Mouse (Mus musculus): ENCODE measurements around the gene Atp2c1. TPM values are rescaled to one million over a fixed set of nuclear protein-coding genes. Genes with fewer than 3 reads are reported as not detected.

Gene Atp2c1
- polyA plus RNA-seq, 1 experiment from 2014 or later: 108 TPM

DNA sequence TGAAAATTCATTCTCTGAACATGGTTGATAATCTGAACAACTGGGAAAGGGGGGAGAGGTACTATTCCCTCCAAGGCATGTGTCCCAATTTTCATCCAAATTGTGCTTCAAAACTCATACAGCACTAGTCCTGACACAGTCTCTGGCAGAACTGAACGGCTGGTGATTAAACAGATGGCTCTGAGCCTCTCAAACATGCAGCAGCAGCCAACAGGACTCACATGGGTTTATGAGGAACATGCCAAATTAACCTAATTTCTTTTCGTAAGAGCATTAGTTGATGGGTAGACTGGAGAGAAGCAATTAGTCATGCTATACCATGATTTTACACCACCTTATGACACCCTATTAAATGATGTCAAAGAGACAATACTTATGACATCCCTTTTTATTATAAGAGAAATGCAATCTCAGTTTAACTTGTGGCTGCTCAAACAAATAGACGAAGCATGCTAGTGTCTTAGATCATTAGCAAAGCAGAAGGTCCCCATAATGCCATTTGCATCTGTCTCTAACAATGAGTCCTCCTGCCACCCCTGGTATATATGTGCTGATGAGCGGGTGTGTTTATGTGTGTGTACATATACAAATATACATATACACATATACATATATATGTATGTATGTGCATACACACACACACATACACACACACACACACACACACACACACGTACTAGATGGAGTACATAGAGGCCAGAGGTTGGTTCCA lies 163.4 kb downstream of the Atp2c1 start:
- Histone ChIP-seq H3K4me1 (ENCODE audit: control insufficient read depth, insufficient read depth, low read length) (no peaks in the 10 kb centered on the region), H3K4me3 (ENCODE audit: low read depth, low read length) (no peak overlapping the region), H3K27ac (ENCODE audit: low read length) (no peak overlapping the region), H3K4me2 (ENCODE audit: low read length) (no peak overlapping the region), H3K9ac (ENCODE audit: low read depth, low read length) (no peak overlapping the region), H3K9me3 (replicated peaks; ENCODE audit: control insufficient read depth, low read length, poor library complexity, severe bottlenecking) (no peaks in the 10 kb centered on the region), H3K36me3 (ENCODE audit: control insufficient read depth, insufficient read depth, low read length) (no peaks in the 10 kb centered on the region), H3K27me3 (ENCODE audit: control insufficient read depth, insufficient read depth, low read depth, low read length) (no peaks in the 10 kb centered on the region)
- WGBS: 64% methylated on average over 5 of the region's 5 CpGs
- ATAC-seq: no peak

DNA sequence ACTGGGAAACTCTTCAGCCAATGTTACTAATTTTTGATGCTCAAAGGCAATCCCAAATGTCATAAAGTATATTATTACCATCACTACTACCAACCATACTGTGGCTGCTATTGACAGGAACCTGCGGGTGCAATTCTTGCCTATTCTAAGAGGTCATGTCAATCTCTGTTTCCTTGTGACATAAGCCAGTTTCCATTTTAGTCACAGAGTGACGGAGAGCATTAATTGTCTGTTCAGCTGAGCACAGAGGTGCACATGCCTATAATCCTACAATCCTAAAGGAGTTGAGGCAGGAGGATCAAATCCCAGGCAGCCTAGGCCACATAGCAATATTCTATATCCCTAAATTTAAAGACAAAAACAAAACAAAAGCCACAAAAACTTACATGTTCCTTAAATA lies 164.9 kb downstream of the Atp2c1 start:
- Histone ChIP-seq H3K36me3 (ENCODE audit: control insufficient read depth, insufficient read depth, low read length) (no peaks in the 10 kb centered on the region), H3K9ac (ENCODE audit: low read depth, low read length) (no peak overlapping the region), H3K4me3 (ENCODE audit: low read depth, low read length) (no peak overlapping the region), H3K4me1 (ENCODE audit: control insufficient read depth, insufficient read depth, low read length) (no peaks in the 10 kb centered on the region), H3K4me2 (ENCODE audit: low read length) (no peak overlapping the region), H3K9me3 (replicated peaks; ENCODE audit: control insufficient read depth, low read length, poor library complexity, severe bottlenecking) (no peaks in the 10 kb centered on the region), H3K27ac (ENCODE audit: low read length) (no peak overlapping the region), H3K27me3 (ENCODE audit: control insufficient read depth, insufficient read depth, low read depth, low read length) (no peaks in the 10 kb centered on the region)
- WGBS: 71% methylated on average over 2 of the region's 2 CpGs
- ATAC-seq: no peak

Other genes with a start within 250 kb of the Atp2c1 start
- 12.0 and 13.3 TPM in 2 replicates for gene Aste1, start 131.9 kb downstream of the Atp2c1 start, polyA plus RNA-seq (2015; fragmentation: Nextera tagmentation; extraction: Ambion mirVana)
- gene Nek11, start 131.8 kb downstream of the Atp2c1 start, polyA plus RNA-seq (2015; fragmentation: Nextera tagmentation; extraction: Ambion mirVana): 3.8 and 5.3 TPM in 2 replicates
- gene Pik3r4, start 115.7 kb upstream of the Atp2c1 start, polyA plus RNA-seq (2015; fragmentation: Nextera tagmentation; extraction: Ambion mirVana): 18.0 and 19.8 TPM in 2 replicates

Data from midbrain, embryonic 16.5 days (tissue).